10 mouse cellular contexts compared by ENCODE assay signal in the genomic region with DNA sequence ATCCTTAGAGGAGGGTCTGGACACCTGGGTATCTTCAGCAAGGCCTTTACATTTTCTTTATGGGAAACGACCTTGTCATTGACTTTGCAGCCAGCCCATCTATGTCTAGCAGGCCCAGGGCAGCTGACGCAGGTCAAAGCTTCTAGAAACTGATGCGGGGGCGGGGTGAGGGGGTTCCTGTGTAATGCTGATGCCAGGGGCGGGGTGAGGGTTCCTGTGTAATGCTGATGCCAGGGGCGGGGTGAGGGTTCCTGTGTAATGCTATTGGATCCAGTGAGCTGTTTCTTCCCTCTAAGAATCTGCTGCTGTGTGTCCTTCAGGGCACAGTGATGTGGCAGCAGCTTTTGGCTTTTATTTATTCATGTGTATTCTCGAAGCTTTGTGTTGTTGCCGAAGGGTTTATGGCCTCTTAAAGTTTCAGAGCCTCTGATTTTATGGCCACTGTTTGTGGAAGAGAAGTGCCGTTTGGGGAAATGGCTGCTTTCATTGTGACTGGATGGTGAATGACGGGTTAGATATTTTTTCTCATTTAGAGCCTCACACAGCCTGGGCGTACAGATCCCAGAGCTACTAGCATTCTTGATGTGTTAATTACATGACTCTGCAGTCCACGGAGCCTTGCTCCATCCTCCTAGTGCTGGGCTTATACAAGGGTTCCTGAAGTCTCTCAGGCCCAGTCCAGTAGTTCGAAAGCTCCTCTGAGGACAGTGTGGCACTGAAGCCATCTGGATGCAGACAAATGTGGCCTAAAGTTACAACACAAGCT.
DNase-seq lines count a peak whose midpoint lies in the region; ATAC-seq lines count a peak whose summit lies in the region.
"Had no signal": no experiment of that assay in that cellular context is flagged by ENCODE, and none has a peak within 500 bp of the region (broad histone marks: within the 10 kb centered on the region; RNA-seq: fewer than 3 reads in every experiment).

No protein-coding gene starts in this region.

- no peak overlapping the region for H3K27ac ChIP-seq in kidney, embryonic 14.5 days (ENCODE audit: low read depth, low read length)
- H3K27ac ChIP-seq: limb, embryonic 15.5 days; midbrain, embryonic 10.5 days had no signal

- H3K36me3 ChIP-seq in kidney, embryonic 14.5 days (ENCODE audit: control insufficient read depth, insufficient read depth, low read length): no peaks in the 10 kb centered on the region
- H3K36me3 ChIP-seq: limb, embryonic 15.5 days; midbrain, embryonic 10.5 days had no signal

- no peak overlapping the region for H3K4me2 ChIP-seq in kidney, embryonic 14.5 days (replicated peaks; ENCODE audit: low read depth, low read length)
- H3K4me2 ChIP-seq: limb, embryonic 15.5 days had no signal

- no peak overlapping the region for H3K9ac ChIP-seq in kidney, embryonic 14.5 days (ENCODE audit: low read depth, low read length)
- H3K9ac ChIP-seq: limb, embryonic 15.5 days had no signal

- DNase-seq in kidney, postnatal 10 days: peak; percentile 43
- DNase-seq in B cell, adult 2 months: peak; percentile 18 to 26
- peak; percentile 93 for DNase-seq in T-cell, adult 2 months (ENCODE audit: low spot score)
- DNase-seq in lung, postnatal 4 days: peak; percentile 69 to 70
- no peak for DNase-seq in right cerebral cortex, postnatal 10 days (ENCODE audit: low spot score in 2 of 2)
- DNase-seq in right cerebral cortex, postnatal 25 days: no peak

- H3K27me3 ChIP-seq in kidney, embryonic 14.5 days (ENCODE audit: control insufficient read depth, insufficient read depth, low read length): no peaks in the 10 kb centered on the region
- H3K27me3 ChIP-seq: limb, embryonic 15.5 days had no signal

- no peaks in the 10 kb centered on the region for H3K9me3 ChIP-seq in kidney, embryonic 14.5 days (ENCODE audit: control insufficient read depth, low read length)
- H3K9me3 ChIP-seq: limb, embryonic 15.5 days had no signal

- ATAC-seq in kidney, embryonic 14.5 days (ENCODE audit: low FRiP score, low TSS enrichment): no peak
- no peak for ATAC-seq in cerebellum, adult (ENCODE audit: insufficient number of reproducible peaks, low FRiP score, low TSS enrichment)

- no peak overlapping the region for H3K4me3 ChIP-seq in kidney, embryonic 14.5 days (ENCODE audit: low read length)
- H3K4me3 ChIP-seq: limb, embryonic 15.5 days; midbrain, embryonic 10.5 days had no signal

- 25% methylated on average over 13 of the region's 13 CpGs for WGBS in kidney, embryonic 14.5 days

- H3K4me1 ChIP-seq in kidney, embryonic 14.5 days (ENCODE audit: control insufficient read depth, insufficient read depth, low read length): peaks cover under 1% of the 10 kb centered on the region; the same call in 1 of the 2 replicates

Comparison
In these comparisons a context has a peak if more than half of its experiments do, and no peak if none do; other contexts are left out.
1. DNase-seq: peak in kidney, postnatal 10 days (single experiment), B cell, adult 2 months (2 of 2), T-cell, adult 2 months (single experiment) and lung, postnatal 4 days (2 of 2); none in right cerebral cortex, postnatal 10 days (0 of 2) and right cerebral cortex, postnatal 25 days (single experiment).